Mouse (Mus musculus) myocyte (in vitro differentiated cells): ENCODE measurements around the gene Lpp. TPM values are rescaled to one million over a fixed set of nuclear protein-coding genes. Genes with fewer than 3 reads are reported as not detected.
A peak's percentile ranks its signal among the peaks of the same experiment; 100 is the strongest.

Experiments used
- H3K27me3 ChIP-seq: one replicate; pipeline ENCODE4 v1.6.1; 2011; ENCODE audit not compliant: control insufficient read depth, insufficient read depth, insufficient read length
- H3K36me3 ChIP-seq: one replicate; pipeline ENCODE4 v1.6.1; 2011; ENCODE audit not compliant: control insufficient read depth, insufficient read depth
- H3K4me2 ChIP-seq: one replicate; pipeline ENCODE4 v1.6.1; 2011; ENCODE audit warnings: low read depth, control low read depth
- H3K4me3 ChIP-seq: one replicate; pipeline ENCODE4 v1.5.1; 2011; ENCODE audit warnings: mild to moderate bottlenecking, control low read depth, moderate library complexity
- H3K79me2 ChIP-seq: one replicate; pipeline ENCODE4 v1.6.1; 2011; ENCODE audit not compliant: control insufficient read depth, insufficient read depth
- H3ac ChIP-seq: one replicate; pipeline ENCODE4 v1.6.1; 2011; ENCODE audit not compliant: control insufficient read depth, insufficient read length
- CEBPB ChIP-seq: IDR thresholded peaks from 2 replicates; pipeline ENCODE4 v1.6.1; 2011; ENCODE audit warnings: mild to moderate bottlenecking, moderate library complexity; ENCODE audit not compliant: poor library complexity, insufficient read depth, severe bottlenecking
- E2F4 ChIP-seq: IDR thresholded peaks from one replicate; pipeline ENCODE4 v1.6.1; 2011; ENCODE audit warnings: mild to moderate bottlenecking, control low read depth, moderate library complexity; ENCODE audit not compliant: insufficient read depth
- MAX ChIP-seq: IDR thresholded peaks from one replicate; pipeline ENCODE4 v1.6.1; 2011; ENCODE audit warnings: low read depth, mild to moderate bottlenecking, control low read depth
- MYOD1 ChIP-seq, 3 experiments: IDR thresholded peaks; one replicate each; pipeline ENCODE4 v1.6.1; 2011; ENCODE audit warnings: control low read depth in 2 of 3, low read depth in 2 of 3, mild to moderate bottlenecking in 2 of 3, moderate library complexity in 1 of 3; ENCODE audit not compliant: insufficient read length in 2 of 3, control insufficient read depth in 1 of 3
- MYOG ChIP-seq, 3 experiments: IDR thresholded peaks; one replicate each; pipeline ENCODE4 v1.6.1; 2011; ENCODE audit warnings: control low read depth in 2 of 3, low read depth in 2 of 3, mild to moderate bottlenecking in 2 of 3; ENCODE audit not compliant: insufficient read length in 2 of 3, control insufficient read depth in 1 of 3, insufficient read depth in 1 of 3
- POLR2A ChIP-seq: IDR thresholded peaks from one replicate; pipeline ENCODE4 v1.6.1; 2011; ENCODE audit warnings: low read depth, mild to moderate bottlenecking, control low read depth, moderate library complexity; ENCODE audit not compliant: insufficient read length
- POLR2AphosphoS2 ChIP-seq: IDR thresholded peaks from one replicate; pipeline ENCODE4 v1.6.1; 2011; ENCODE audit warnings: low read depth, control low read depth; ENCODE audit not compliant: insufficient read length
- REST ChIP-seq: IDR thresholded peaks from one replicate; pipeline ENCODE4 v1.6.1; 2011; ENCODE audit warnings: mild to moderate bottlenecking, control low read depth, moderate library complexity; ENCODE audit not compliant: insufficient read depth, insufficient read length
- SRF ChIP-seq: IDR thresholded peaks from one replicate; pipeline ENCODE4 v1.6.1; 2011; ENCODE audit warnings: low read depth; ENCODE audit not compliant: control insufficient read depth, insufficient read length
- TCF12 ChIP-seq: IDR thresholded peaks from one replicate; pipeline ENCODE4 v1.6.1; 2011; ENCODE audit warnings: mild to moderate bottlenecking, control low read depth; ENCODE audit not compliant: poor library complexity, insufficient read depth, severe bottlenecking
- TCF3 ChIP-seq: IDR thresholded peaks from one replicate; pipeline ENCODE4 v1.6.1; 2011; ENCODE audit warnings: low read depth, control low read depth; ENCODE audit not compliant: insufficient read length
- USF1 ChIP-seq: IDR thresholded peaks from one replicate; pipeline ENCODE4 v1.6.1; 2011; ENCODE audit warnings: low read depth, mild to moderate bottlenecking, control low read depth, moderate library complexity
- polyA plus RNA-seq: library from polyadenylated mRNA; unstranded; fragments of >200 nt; fragmentation: generic; extraction: Trizol; gene quantifications from one replicate; pipeline ENCODE4 v1.2.1, GENCODE M21; 2012; ENCODE audit warnings: missing spikeins

Gene Lpp
- polyA plus RNA-seq, 1 experiment: 4.8 TPM

DNA sequence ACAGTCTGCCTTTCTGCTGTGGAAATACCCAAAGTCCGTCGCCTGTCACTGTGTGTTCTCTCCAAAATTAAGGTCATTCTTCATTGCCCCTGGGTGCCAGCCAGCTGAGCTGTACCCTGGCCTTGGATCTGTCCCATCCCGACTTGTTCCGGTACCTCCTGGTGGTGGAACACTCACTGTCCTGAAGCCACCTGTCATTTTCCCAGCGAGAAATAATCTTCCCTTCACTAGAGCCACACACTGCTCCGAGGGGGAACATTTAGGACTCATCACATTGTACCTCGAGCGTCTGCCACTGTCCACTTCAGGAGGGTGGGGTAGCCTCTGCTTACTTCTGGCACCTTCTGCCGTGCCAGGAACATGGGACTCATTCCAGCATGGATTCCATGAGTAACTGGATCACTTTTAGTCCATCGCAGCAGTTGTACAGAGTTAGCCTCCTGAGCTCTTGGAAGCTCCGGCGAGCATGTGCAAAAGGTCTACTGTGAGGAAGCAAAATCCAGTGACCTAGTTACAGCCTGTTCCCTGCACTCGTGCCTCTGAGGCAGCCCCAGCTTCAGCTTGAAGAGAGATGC lies 90.3 kb downstream of the Lpp start:
- Histone ChIP-seq H3K27me3 (no peaks in the 10 kb centered on the region), H3K79me2 (peaks cover 61% of the 10 kb centered on the region), H3K4me2 (no peak overlapping the region), H3K36me3 (no peaks in the 10 kb centered on the region), H3ac (no peak overlapping the region), H3K4me3 (no peak overlapping the region)
- no peak for TF ChIP-seq REST
- no peak for TF ChIP-seq MAX
- no peak for TF ChIP-seq MYOG (IDR thresholded peaks at IDR 0.05; ENCODE audit: control insufficient read depth in 1 of 3, insufficient read depth in 1 of 3, insufficient read length in 2 of 3, low read depth in 2 of 3)
- no peak for TF ChIP-seq CEBPB
- no peak for TF ChIP-seq SRF
- no peak for TF ChIP-seq E2F4
- TF ChIP-seq MYOD1 (IDR thresholded peaks at IDR 0.05; ENCODE audit: control insufficient read depth in 1 of 3, insufficient read length in 2 of 3, low read depth in 2 of 3): no peak
- no peak for TF ChIP-seq POLR2AphosphoS2
- TF ChIP-seq USF1: no peak
- no peak for TF ChIP-seq POLR2A
- no peak for TF ChIP-seq TCF12
- no peak for TF ChIP-seq TCF3

DNA sequence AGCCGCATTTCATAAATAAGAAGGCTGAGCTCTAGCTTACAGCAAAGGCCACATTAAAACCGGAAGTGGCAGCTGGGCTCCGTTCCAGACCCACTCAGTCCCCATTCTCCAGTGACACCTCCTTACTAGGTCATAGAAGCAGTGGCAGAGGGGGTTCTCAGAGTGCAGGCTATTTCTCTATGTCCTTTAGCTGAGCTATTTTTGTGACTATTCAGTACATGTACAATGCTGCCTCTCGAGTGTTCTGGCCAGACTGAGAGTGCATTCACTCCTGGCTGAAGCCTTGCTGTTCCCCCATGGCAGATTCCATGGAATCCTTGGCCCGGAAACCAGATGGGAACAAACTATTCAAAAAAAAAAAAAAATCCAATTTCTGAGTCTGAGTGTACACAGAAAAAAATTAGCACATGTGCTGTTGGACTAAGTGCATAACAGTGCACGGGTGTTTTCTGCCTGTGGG lies 94.5 kb downstream of the Lpp start:
- no peak overlapping the region for H3K4me3 ChIP-seq
- no peaks in the 10 kb centered on the region for H3K27me3 ChIP-seq
- no peak overlapping the region for H3K4me2 ChIP-seq
- no peak overlapping the region for H3ac ChIP-seq
- H3K79me2 ChIP-seq: peaks cover 46% of the 10 kb centered on the region
- H3K36me3 ChIP-seq: no peaks in the 10 kb centered on the region
- TF ChIP-seq MYOG (IDR thresholded peaks at IDR 0.05; ENCODE audit: control insufficient read depth in 1 of 3, insufficient read depth in 1 of 3, insufficient read length in 2 of 3, low read depth in 2 of 3) (no peak), TCF12 (no peak), SRF (no peak), CEBPB (no peak)

DNA sequence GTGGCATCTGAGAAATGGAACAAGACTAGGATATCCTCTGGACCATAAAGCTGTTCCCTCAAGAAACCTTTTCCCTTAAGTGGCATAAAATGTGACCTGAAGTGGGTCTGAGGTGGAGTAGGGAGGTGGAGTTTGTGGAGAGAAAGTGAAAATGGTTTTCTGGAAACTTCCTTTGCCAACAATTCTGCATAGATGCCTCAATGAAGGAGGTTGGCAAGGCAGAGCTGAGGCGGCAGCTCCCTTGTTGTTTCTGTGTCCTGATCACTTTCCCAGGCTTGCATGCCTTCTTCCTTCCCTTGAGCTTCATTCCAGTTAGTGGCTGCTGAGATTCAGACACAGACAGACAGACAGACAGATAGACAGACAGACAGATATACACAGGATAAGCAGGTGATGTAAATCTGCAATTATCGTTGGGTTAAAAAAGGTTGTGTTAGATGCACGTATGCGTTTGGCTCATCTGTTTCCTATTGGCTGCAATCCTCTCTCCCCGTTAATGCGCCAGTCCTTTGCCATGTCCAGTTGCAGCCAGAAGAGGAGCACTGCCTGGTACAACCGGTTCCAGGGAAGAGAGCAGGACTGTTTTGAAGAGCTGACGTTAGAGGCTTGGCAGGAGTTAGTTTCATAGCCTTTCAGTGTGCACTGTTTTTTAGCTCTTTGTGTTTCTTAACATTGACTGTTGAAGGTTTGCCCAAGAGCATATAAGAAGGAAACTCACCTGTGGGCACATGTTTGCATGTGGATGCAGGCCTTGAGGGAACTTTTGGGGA lies 96.4 kb downstream of the Lpp start:
- Histone ChIP-seq H3K27me3 (no peaks in the 10 kb centered on the region), H3ac (no peak overlapping the region), H3K4me3 (no peak overlapping the region), H3K4me2 (peak overlapping the region; percentile 95), H3K79me2 (peaks cover 55% of the 10 kb centered on the region), H3K36me3 (no peaks in the 10 kb centered on the region)
- TF ChIP-seq POLR2AphosphoS2 (no peak), MYOG (IDR thresholded peaks at IDR 0.05; ENCODE audit: control insufficient read depth in 1 of 3, insufficient read depth in 1 of 3, insufficient read length in 2 of 3, low read depth in 2 of 3) (no peak), MYOD1 (IDR thresholded peaks at IDR 0.05; ENCODE audit: control insufficient read depth in 1 of 3, insufficient read length in 2 of 3, low read depth in 2 of 3) (no peak), POLR2A (no peak), MAX (no peak), TCF12 (no peak), SRF (no peak), USF1 (no peak), E2F4 (no peak), CEBPB (no peak), TCF3 (no peak), REST (no peak)

DNA sequence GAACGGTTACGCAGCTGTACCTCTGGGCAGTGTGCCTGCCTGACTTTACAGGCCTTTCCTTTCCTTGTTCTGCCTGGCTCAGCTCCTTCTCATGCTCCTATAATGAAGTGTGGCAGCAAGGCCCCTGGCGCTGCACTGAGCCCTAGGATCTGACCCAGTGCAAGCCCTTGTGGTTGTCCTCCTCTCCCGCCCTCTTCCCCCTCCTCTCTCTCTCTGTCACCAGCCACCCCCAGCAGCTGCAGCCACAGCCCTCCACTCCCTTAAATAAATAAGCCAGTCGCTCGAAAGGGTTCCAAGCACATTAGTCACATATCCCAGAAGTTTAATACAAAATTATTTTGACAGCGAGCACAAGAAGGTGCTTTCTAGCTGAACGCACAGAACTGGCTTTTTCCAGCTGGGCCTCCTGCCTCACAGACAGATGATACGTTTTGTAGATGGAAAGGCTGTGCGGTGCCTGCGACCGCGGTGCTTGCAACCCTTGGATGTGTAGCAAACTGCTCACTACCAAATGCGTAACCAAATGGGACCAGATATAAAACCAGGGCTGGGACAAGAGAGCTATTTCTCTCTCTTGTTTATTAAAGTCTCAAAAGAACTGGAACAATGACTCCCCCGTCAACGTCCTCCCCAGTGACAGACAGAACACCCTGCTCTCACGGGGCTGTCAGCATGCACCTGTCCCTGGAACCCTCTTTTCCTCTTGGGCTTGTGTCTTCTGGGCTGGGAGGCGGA lies 97.6 kb downstream of the Lpp start:
- Histone ChIP-seq H3K27me3 (no peaks in the 10 kb centered on the region), H3K36me3 (no peaks in the 10 kb centered on the region), H3K4me2 (peak overlapping the region; percentile 95), H3ac (no peak overlapping the region), H3K79me2 (peaks cover 47% of the 10 kb centered on the region), H3K4me3 (no peak overlapping the region)
- TF ChIP-seq POLR2A: no peak
- TF ChIP-seq CEBPB: no peak
- TF ChIP-seq TCF12: peak; percentile 82
- no peak for TF ChIP-seq USF1
- peak; percentile 28 to 89 (median 84) for TF ChIP-seq MYOG (IDR thresholded peaks at IDR 0.05; ENCODE audit: control insufficient read depth in 1 of 3, insufficient read depth in 1 of 3, insufficient read length in 2 of 3, low read depth in 2 of 3)
- TF ChIP-seq E2F4: no peak
- no peak for TF ChIP-seq REST
- TF ChIP-seq MAX: no peak
- no peak for TF ChIP-seq POLR2AphosphoS2
- TF ChIP-seq TCF3: peak; percentile 11
- no peak for TF ChIP-seq SRF
- TF ChIP-seq MYOD1 (IDR thresholded peaks at IDR 0.05; ENCODE audit: control insufficient read depth in 1 of 3, insufficient read length in 2 of 3, low read depth in 2 of 3): peak; percentile 41 to 83 (median 74)
